Mouse (Mus musculus) adrenal gland, postnatal 4 days (tissue): ENCODE measurements around the gene Ddit4l. TPM values are rescaled to one million over a fixed set of nuclear protein-coding genes. Genes with fewer than 3 reads are reported as not detected.
"Not testable (repeated sequence)": the region's sequence is repeated elsewhere in the genome, so short reads cannot be mapped to it uniquely, and the experiment has no call there.

ENCODE experiments used
- DNase-seq, 2 experiments: peaks; one replicate each; pipeline ENCODE4 v3.0.0; 2021 to 2022; ENCODE audit warnings: low spot score in 2 of 2, mixed read lengths in 2 of 2
- microRNA-seq: library from miRNA; unstranded; fragments of <30 nt; microRNA quantifications from one replicate; pipeline ENCODE4 v1.2.0, GENCODE M21; 2021
- total RNA-seq, 2 experiments: library from RNA; stranded (reverse); gene quantifications; 2 replicates each; pipeline ENCODE4 v1.2.3; 2021

The Ddit4l gene
- total RNA-seq, 2 experiments from 2014 or later, result 2.8 to 3.8 TPM

DNA sequence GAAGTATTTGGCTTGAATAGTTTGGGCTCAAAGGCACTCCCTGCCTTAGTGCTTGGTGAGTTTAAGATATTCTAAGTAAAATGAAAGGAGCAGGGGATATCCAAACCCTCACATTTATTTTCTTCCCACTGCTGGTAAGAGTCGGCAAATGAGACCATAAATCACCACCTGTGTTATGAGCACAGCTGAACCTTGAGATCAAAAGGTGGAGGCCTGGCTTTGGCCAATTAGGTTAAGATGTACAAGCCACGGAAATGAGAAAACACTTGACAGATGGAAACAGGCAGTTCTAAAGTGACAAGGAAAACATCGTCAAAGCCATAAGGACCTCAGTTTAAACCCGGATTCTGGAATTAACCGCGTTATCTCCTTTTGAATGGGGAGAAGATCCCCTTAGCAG lies 23.5 kb downstream of the Ddit4l start:
- no peak for DNase-seq

DNA sequence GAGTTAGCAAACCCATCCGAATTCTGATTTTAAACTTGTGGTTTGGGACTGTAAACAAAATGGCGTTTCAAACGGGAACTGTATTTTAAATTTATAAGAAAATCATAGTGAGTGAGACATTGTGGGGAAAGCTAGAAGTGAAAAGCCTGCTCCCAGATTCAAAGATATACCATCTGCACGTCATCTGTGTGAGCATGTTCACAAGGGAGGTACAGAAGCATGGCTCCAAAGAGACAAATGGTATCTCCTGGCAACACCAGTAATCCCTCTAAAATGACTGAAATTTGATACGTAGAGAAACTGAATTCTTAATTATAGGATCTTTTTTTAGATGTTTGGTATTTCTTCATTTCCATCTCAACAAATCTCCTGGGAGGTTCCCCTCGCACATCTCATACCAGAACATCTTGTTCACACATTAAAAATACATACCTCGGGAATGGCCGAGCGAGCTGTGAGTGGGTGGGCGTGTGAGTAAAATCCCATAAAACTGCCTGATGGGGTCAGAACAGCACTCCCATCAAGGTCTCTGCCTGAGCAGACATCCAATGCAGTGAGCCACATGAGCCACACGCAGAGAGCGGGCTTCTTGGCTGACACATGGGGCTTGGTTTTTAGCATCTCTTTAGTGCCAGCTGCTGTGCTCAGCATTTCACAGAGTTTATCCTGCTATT lies 26.2 kb downstream of the Ddit4l start:
- DNase-seq, result no peak

DNA sequence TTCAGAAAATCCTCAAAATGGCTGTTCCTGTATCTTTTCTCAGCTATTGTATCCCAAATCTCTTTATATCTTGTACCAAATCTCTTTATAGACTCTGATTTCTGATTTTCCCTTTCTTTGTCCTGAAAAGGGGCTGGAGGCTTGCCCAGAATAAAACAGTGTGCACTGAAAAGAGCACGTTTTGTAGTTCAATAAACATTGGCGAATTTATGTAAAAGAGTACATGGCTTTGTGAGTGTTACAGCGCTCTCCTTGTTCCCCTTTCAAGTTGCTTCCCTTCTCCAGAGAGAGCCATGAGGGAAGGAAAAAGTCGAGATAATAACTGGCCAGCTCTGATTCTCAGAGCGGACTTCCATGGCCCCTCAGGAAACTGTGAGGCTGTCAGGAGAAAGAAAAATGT lies 27.7 kb downstream of the Ddit4l start:
- no peak for DNase-seq

DNA sequence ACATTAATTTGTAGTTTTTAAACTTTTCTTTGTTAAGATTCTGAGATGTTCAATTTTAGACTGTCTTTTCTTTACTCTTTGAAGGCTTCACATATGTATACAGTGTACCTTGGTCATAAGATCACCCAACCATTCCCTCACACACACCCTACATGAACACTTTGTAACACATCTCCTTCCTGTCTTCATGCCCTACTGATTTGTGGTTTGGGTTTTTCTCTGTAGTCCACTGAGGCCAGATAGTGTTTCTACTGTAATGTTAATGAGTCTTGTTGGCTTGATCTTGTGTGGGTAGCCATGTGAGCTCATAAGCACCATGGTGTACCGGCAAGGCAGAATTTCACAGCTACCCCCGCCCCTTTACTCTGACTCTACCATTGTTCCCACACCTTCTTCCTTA lies 31.4 kb downstream of the Ddit4l start:
- DNase-seq, result no peak

GRCm38 (mm10) chr3:137671224-137671623 lies 49.8 kb downstream of the Ddit4l start, which contains the start of gene Gm21962:
Gene Gm21962, plus strand, starts transcription at chr3:137671524.
- not testable (repeated sequence) for DNase-seq

Small RNA genes lying within 50 kb of the gene (microRNA-seq; reads per million reads assigned to microRNA genes)
- gene Gm22468, result not detected

Other genes with a start within 250 kb of the Ddit4l start
- gene Gm21962, start 49.9 kb downstream of the Ddit4l start, total RNA-seq, result not detected
- 100 to 1,000 TPM; 360 to 373 TPM for gene H2afz, start 242.9 kb downstream of the Ddit4l start, total RNA-seq
- 10 to 100 TPM; 21.4 to 22.8 TPM for gene Dnajb14, start 246.1 kb downstream of the Ddit4l start, total RNA-seq